Mouse (Mus musculus): ENCODE data around the gene Nol11. TPM values are rescaled to one million over a fixed set of nuclear protein-coding genes. Genes with fewer than 3 reads are reported as not detected.
"Not testable (repeated sequence)": the region's sequence is repeated elsewhere in the genome, so short reads cannot be mapped to it uniquely, and the experiment has no call there.

Gene Nol11
- polyA plus RNA-seq, 1 experiment = 0.20 TPM

DNA sequence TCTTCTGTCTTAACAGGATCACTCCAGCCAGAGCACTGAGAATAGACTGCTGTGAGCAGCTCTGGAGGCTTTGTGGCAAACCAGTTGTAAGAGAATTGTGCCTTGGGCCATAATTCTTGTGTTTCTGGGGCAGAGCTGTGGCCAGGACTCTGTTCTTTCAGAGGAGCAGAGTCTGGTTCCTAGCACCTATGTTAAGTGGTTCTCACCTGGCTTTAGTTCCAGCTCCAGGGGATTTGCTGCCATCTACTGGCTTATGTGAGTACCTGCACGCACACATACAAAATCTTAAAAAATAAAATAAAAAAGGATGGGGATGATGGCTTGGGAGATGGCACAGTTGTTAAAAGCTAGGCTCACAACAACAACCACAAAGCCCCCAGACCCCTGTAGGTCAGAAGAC, 30.1 kb downstream of the Nol11 start:
- Histone ChIP-seq H3K9me3 (peaks cover 14% of the 10 kb centered on the region), H3K36me3 (replicated peaks; ENCODE audit: low read length) (no peaks in the 10 kb centered on the region), H3K27me3 (replicated peaks) (peaks cover 4% of the 10 kb centered on the region), H3K4me3 (replicated peaks) (no peak overlapping the region), H3K4me1 (peaks cover 14% of the 10 kb centered on the region)
- TF ChIP-seq FLI1 (IDR thresholded peaks at IDR 0.05; ENCODE audit: low read length) = no peak
- no peak for TF ChIP-seq GATA1 (IDR thresholded peaks at IDR 0.05; ENCODE audit: borderline replicate concordance, low read length)

DNA sequence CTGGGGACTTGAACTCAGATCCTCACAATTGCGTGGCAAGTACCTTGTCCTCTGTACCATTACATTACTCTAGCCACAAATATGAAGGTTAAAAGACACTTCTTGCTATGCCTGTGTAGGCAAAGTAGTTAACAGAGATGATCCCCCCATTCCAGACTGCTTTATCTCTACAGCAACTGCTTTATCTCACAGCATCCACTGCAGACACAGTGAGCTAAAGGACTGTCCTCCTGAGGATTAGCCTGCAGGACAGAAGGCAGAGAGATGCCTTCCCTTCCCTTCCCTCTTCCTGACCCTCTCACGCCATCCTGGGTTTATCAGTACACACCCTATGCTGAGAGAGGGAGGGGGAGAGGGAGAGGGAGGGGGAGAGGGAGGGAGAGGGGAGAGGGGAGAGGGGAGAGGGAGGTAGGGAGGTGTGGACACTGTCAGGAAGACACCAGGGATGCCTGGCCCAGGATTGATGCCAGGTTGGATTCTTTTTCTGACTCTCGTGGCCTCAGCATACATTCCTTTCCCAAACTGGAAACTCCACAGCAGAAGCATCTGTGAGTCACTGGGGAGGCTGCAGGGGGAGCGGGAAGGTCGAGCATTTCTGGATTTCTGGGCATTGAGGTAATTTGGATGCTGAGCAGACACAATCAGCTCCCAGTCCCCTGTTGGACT, 32.1 kb downstream of the Nol11 start:
- TF ChIP-seq GATA1 (IDR thresholded peaks at IDR 0.05; ENCODE audit: borderline replicate concordance, low read length) (no peak), FLI1 (IDR thresholded peaks at IDR 0.05; ENCODE audit: low read length) (no peak)
- peaks cover 11% of the 10 kb centered on the region for H3K4me1 ChIP-seq
- no peak overlapping the region for H3K4me3 ChIP-seq (replicated peaks)
- peaks cover 23% of the 10 kb centered on the region for H3K9me3 ChIP-seq
- peaks cover 4% of the 10 kb centered on the region for H3K27me3 ChIP-seq (replicated peaks)
- H3K36me3 ChIP-seq (replicated peaks; ENCODE audit: low read length) = no peaks in the 10 kb centered on the region

DNA sequence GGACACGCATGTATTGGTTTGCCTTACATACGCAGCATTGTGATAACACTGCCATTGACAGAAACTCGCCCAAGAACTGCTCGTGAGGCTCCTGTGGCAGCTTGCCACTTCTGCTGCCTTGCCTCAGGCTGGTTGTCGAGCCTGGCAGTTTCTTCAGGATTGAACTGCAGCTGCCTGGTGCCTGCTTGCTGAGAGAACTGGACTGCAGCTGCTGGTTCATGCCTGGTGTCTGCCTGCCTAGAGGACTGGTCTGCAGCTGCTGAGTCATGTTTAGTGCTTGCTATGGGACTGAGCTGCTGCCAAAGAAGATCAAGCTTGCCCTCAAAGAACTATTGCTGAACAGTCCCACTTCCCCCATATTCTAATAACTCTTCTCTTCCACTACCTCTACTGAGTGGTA, 33.9 kb downstream of the Nol11 start:
- H3K36me3 ChIP-seq (replicated peaks; ENCODE audit: low read length) = no peaks in the 10 kb centered on the region
- H3K4me3 ChIP-seq (replicated peaks) = no peak overlapping the region
- H3K4me1 ChIP-seq = peaks cover 11% of the 10 kb centered on the region
- H3K9me3 ChIP-seq = peaks cover 23% of the 10 kb centered on the region
- TF ChIP-seq FLI1 (IDR thresholded peaks at IDR 0.05; ENCODE audit: low read length) (no peak), GATA1 (IDR thresholded peaks at IDR 0.05; ENCODE audit: borderline replicate concordance, low read length) (no peak)
- H3K27me3 ChIP-seq (replicated peaks) = peaks cover 4% of the 10 kb centered on the region

DNA sequence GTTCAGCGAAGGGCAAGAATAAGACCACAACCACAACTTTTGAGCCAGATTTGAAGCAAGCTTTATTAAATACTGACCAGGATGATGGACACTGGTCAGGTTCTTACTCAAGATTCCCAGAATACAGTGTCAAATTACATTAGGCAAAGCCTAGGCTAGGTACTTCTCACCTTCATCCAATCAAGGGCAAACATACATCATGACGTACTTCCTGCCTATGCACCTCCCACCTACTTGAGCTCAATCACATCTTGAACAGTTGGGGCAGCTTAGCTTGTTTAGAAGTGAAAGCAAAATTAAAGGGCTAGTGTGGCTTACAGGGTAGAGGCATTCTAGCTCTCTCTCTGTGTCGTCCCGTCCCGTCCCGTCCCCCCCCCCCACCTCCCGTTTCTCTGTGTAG, 34.8 kb downstream of the Nol11 start:
- H3K27me3 ChIP-seq (replicated peaks) = peaks cover 4% of the 10 kb centered on the region
- H3K36me3 ChIP-seq (replicated peaks; ENCODE audit: low read length) = no peaks in the 10 kb centered on the region
- peaks cover 16% of the 10 kb centered on the region for H3K4me1 ChIP-seq
- H3K9me3 ChIP-seq = peaks cover 23% of the 10 kb centered on the region
- TF ChIP-seq FLI1 (IDR thresholded peaks at IDR 0.05; ENCODE audit: low read length) (no peak), GATA1 (IDR thresholded peaks at IDR 0.05; ENCODE audit: borderline replicate concordance, low read length) (no peak)
- peak overlapping the region; percentile 42 for H3K4me3 ChIP-seq (replicated peaks)

GRCm38 (mm10) chr11:107153645-107154044, 35.5 kb downstream of the Nol11 start:
- TF ChIP-seq FLI1 (IDR thresholded peaks at IDR 0.05; ENCODE audit: low read length) = no peak
- TF ChIP-seq GATA1 (IDR thresholded peaks at IDR 0.05; ENCODE audit: borderline replicate concordance, low read length) = no peak
- H3K27me3 ChIP-seq (replicated peaks) = peaks cover 4% of the 10 kb centered on the region
- no peak overlapping the region for H3K4me3 ChIP-seq (replicated peaks)
- H3K9me3 ChIP-seq = peaks cover 23% of the 10 kb centered on the region
- peaks cover 23% of the 10 kb centered on the region for H3K4me1 ChIP-seq
- no peaks in the 10 kb centered on the region for H3K36me3 ChIP-seq (replicated peaks; ENCODE audit: low read length)

DNA sequence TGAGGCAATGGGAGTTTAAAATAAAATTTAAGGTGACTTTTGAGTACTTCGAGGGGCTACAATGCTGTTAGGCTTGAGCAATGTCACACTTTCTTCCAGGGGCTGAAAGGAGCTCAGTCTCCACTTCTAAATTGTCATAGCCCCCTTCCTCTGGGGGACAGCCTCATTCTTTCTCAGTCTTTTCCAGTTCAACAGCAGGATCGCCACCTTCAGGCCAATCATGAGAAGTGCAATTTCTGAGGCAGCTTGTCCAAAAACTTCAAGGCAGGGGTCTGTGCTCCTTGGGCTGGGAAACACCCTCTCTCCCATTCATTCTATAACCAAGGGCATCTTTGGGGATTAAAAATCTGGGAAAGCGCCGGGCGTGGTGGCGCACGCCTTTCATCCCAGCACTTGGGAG, 37.4 kb downstream of the Nol11 start:
- H3K9me3 ChIP-seq = peaks cover 23% of the 10 kb centered on the region
- H3K27me3 ChIP-seq (replicated peaks) = no peaks in the 10 kb centered on the region
- TF ChIP-seq GATA1 (IDR thresholded peaks at IDR 0.05; ENCODE audit: borderline replicate concordance, low read length) = no peak
- no peak for TF ChIP-seq FLI1 (IDR thresholded peaks at IDR 0.05; ENCODE audit: low read length)
- H3K36me3 ChIP-seq (replicated peaks; ENCODE audit: low read length) = no peaks in the 10 kb centered on the region
- H3K4me1 ChIP-seq = peaks cover 19% of the 10 kb centered on the region
- no peak overlapping the region for H3K4me3 ChIP-seq (replicated peaks)

DNA sequence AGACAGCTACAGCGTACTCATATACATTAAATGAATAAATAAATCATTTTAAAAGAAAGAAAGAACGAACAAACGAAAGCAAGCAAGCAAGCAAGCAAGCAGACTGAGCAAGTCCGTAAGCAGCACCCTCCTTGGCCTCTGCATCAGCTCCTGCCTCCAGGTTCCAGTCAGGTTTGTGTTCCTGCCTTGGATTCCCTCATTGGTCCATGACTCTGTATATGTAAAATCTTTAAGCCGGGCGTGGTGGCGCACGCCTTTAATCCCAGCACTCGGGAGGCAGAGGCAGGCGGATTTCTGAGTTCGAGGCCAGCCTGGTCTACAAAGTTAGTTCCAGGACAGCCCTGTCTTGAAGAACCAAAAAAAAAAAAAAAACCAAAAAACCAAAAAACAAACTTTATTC, 45.2 kb downstream of the Nol11 start:
- peaks cover 12% of the 10 kb centered on the region for H3K4me1 ChIP-seq
- not testable (repeated sequence) for H3K4me3 ChIP-seq (replicated peaks); H3K9me3 ChIP-seq; H3K36me3 ChIP-seq (replicated peaks; ENCODE audit: low read length); H3K27me3 ChIP-seq (replicated peaks)

- Histone ChIP-seq H3K27me3 (replicated peaks) (no peaks in the 10 kb centered on the region), H3K4me3 (replicated peaks) (no peak overlapping the region), H3K36me3 (replicated peaks; ENCODE audit: low read length) (no peaks in the 10 kb centered on the region), H3K4me1 (peaks cover 5% of the 10 kb centered on the region), H3K9me3 (peaks cover 3% of the 10 kb centered on the region; the same call in 1 of the 2 replicates)
- no peak for TF ChIP-seq FLI1 (IDR thresholded peaks at IDR 0.05; ENCODE audit: low read length)
- TF ChIP-seq GATA1 (IDR thresholded peaks at IDR 0.05; ENCODE audit: borderline replicate concordance, low read length) = no peak
These were observed 46.8 kb downstream of the Nol11 start for GRCm38 (mm10) chr11:107142382-107142781.

DNA sequence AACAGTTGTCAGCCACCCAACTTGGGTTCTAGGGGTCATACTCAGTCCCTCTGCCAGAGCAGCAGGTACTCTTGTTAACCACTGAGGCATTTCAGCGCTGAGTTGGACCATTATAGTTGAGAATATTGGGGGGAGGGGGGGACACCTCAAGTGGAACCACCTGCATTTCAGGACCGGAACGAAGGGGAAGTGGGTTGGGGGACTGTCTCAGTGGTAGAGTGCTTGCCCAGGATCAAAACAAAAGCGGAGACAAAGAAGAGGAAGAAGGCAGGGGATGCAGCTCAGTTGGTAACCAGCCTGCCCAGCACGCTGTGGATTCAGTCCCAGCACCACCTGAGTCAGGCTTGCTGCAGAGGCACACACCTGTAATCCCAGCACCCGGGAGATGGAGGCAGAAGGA, 48.4 kb downstream of the Nol11 start:
- Histone ChIP-seq H3K4me1 (peaks cover 5% of the 10 kb centered on the region), H3K36me3 (replicated peaks; ENCODE audit: low read length) (no peaks in the 10 kb centered on the region), H3K4me3 (replicated peaks) (no peak overlapping the region), H3K27me3 (replicated peaks) (no peaks in the 10 kb centered on the region), H3K9me3 (peaks cover 3% of the 10 kb centered on the region; the same call in 1 of the 2 replicates)
- TF ChIP-seq GATA1 (IDR thresholded peaks at IDR 0.05; ENCODE audit: borderline replicate concordance, low read length) (no peak), FLI1 (IDR thresholded peaks at IDR 0.05; ENCODE audit: low read length) (no peak)

DNA sequence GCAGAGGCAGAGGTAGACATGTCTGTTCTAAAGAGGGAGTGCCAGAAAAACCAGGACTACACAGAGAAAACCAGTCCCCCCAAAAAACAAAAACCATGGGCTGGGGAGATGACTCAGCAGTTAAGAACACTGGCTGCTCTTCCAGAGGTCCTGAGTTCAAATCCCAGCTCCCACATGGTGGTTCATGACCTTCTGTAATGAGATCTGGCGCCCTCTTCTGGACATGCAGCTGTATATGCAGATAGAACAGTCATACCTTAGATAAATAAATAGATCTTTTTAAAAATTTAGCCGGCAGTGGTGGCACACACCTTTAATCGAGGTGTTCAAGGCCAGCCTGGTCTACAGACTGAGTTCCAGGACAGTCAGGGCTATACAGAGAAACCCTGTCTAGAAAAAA, 50.5 kb downstream of the Nol11 start:
- no peak for TF ChIP-seq GATA1 (IDR thresholded peaks at IDR 0.05; ENCODE audit: borderline replicate concordance, low read length)
- no peak for TF ChIP-seq FLI1 (IDR thresholded peaks at IDR 0.05; ENCODE audit: low read length)
- Histone ChIP-seq H3K4me3 (replicated peaks) (no peak overlapping the region), H3K36me3 (replicated peaks; ENCODE audit: low read length) (no peaks in the 10 kb centered on the region), H3K4me1 (peaks cover 5% of the 10 kb centered on the region), H3K27me3 (replicated peaks) (no peaks in the 10 kb centered on the region), H3K9me3 (peaks cover 3% of the 10 kb centered on the region; the same call in 1 of the 2 replicates)

GRCm38 (mm10) chr11:107137593-107137992, 51.6 kb downstream of the Nol11 start:
- Histone ChIP-seq H3K9me3 (peaks cover 3% of the 10 kb centered on the region; the same call in 1 of the 2 replicates), H3K27me3 (replicated peaks) (no peaks in the 10 kb centered on the region), H3K4me3 (replicated peaks) (no peak overlapping the region), H3K4me1 (peaks cover 8% of the 10 kb centered on the region), H3K36me3 (replicated peaks; ENCODE audit: low read length) (no peaks in the 10 kb centered on the region)
- TF ChIP-seq GATA1 (IDR thresholded peaks at IDR 0.05; ENCODE audit: borderline replicate concordance, low read length) = no peak
- TF ChIP-seq FLI1 (IDR thresholded peaks at IDR 0.05; ENCODE audit: low read length) = no peak

- H3K36me3 ChIP-seq (replicated peaks; ENCODE audit: low read length); H3K27me3 ChIP-seq (replicated peaks); H3K9me3 ChIP-seq; H3K4me3 ChIP-seq (replicated peaks): not testable (repeated sequence)
- H3K4me1 ChIP-seq = peaks cover 12% of the 10 kb centered on the region
These were observed 52.7 kb downstream of the Nol11 start for GRCm38 (mm10) chr11:107136458-107136857.

All from megakaryocyte, embryonic 14.5 days (primary cell).